Mouse (Mus musculus) heart, embryonic 14.5 days (tissue): ENCODE data around the gene Fgg. TPM values are rescaled to one million over a fixed set of nuclear protein-coding genes. Genes with fewer than 3 reads are reported as not detected.

Experiments used
- ATAC-seq: fragments of 200-750 bp; cut with Nextera tagmentation; 2 replicates; pipeline ENCODE4 v1.8.0; 2017; ENCODE audit warnings: low read depth, moderate TSS enrichment; ENCODE audit not compliant: insufficient number of reproducible peaks, insufficient read depth, low FRiP score
- H3K27ac ChIP-seq, 2 experiments: fragments of 200-500 bp in 1 of 2; fragments of 300-500 bp in 1 of 2; sonication (generic) in 1 of 2; replicated peaks in 1 of 2; 2 replicates each; pipeline ENCODE4 v1.5.1; 2012 to 2014; ENCODE audit warnings: low read depth in 2 of 2, low read length in 2 of 2, control low read depth in 1 of 2, mild to moderate bottlenecking in 1 of 2, mixed read lengths in 1 of 2; ENCODE audit not compliant: control insufficient read depth in 1 of 2, insufficient read depth in 1 of 2
- H3K27me3 ChIP-seq: fragments of 300-500 bp; sonication (generic); 2 replicates; pipeline ENCODE4 v1.6.1; 2014; ENCODE audit warnings: mild to moderate bottlenecking, low read length, control low read depth; ENCODE audit not compliant: control insufficient read depth, insufficient read depth
- H3K36me3 ChIP-seq: fragments of 300-500 bp; sonication (generic); 2 replicates; pipeline ENCODE4 v1.6.1; 2014; ENCODE audit warnings: mild to moderate bottlenecking, control low read depth, low read length, mixed read lengths; ENCODE audit not compliant: control insufficient read depth, insufficient read depth
- H3K4me1 ChIP-seq, 2 experiments: fragments of 200-500 bp in 1 of 2; fragments of 300-500 bp in 1 of 2; sonication (generic) in 1 of 2; 2 replicates each; pipeline ENCODE4 v1.6.1; 2012 to 2014; ENCODE audit warnings: low read length in 2 of 2, control low read depth in 1 of 2, mixed read lengths in 1 of 2; ENCODE audit not compliant: control insufficient read depth in 2 of 2, insufficient read depth in 2 of 2
- H3K4me2 ChIP-seq: fragments of 300-500 bp; sonication (generic); 2 replicates; pipeline ENCODE4 v1.6.1; 2014; ENCODE audit warnings: mild to moderate bottlenecking, low read length
- H3K4me3 ChIP-seq, 2 experiments: fragments of 200-500 bp in 1 of 2; fragments of 300-500 bp in 1 of 2; sonication (generic) in 1 of 2; 2 replicates each; pipeline ENCODE4 v1.5.1; 2012 to 2014; ENCODE audit warnings: low read length in 2 of 2, mild to moderate bottlenecking in 2 of 2, control low read depth in 1 of 2, low read depth in 1 of 2, moderate library complexity in 1 of 2; ENCODE audit not compliant: control insufficient read depth in 1 of 2, insufficient read depth in 1 of 2
- H3K9ac ChIP-seq: fragments of 300-500 bp; sonication (generic); 2 replicates; pipeline ENCODE4 v1.6.1; 2014; ENCODE audit warnings: mild to moderate bottlenecking, low read length
- H3K9me3 ChIP-seq: fragments of 300-500 bp; sonication (generic); 2 replicates; pipeline ENCODE4 v1.6.1; 2016; ENCODE audit warnings: low read length, control low read depth; ENCODE audit not compliant: control insufficient read depth
- WGBS: fragments of 180-500 bp; shearing (Covaris S2); extraction: QIAGEN DNeasy Blood & Tissue Kit; methylation state at CpG from one replicate; pipeline ENCODE4 v1.1.7; 2014; 5-methylcytosine and 5-hydroxymethylcytosine counted together
- polyA plus RNA-seq: library from polyadenylated mRNA; unstranded; fragments of >200 nt; fragmentation: Nextera tagmentation; extraction: Ambion mirVana; gene quantifications from 2 replicates; pipeline ENCODE4 v1.2.1, GENCODE M21; 2014

Gene Fgg
- polyA plus RNA-seq, 1 experiment from 2014 or later = not detected

GRCm38 (mm10) chr3:83011565-83011964 is 4.0 kb downstream of the Fgg start:
- 83% methylated on average over 4 of the region's 4 CpGs for WGBS
- Histone ChIP-seq H3K9ac (no peak overlapping the region), H3K36me3 (no peaks in the 10 kb centered on the region), H3K9me3 (no peaks in the 10 kb centered on the region), H3K27ac (no peak overlapping the region), H3K27me3 (no peaks in the 10 kb centered on the region), H3K4me3 (no peak overlapping the region), H3K4me1 (no peaks in the 10 kb centered on the region), H3K4me2 (no peak overlapping the region)
- no peak for ATAC-seq

DNA sequence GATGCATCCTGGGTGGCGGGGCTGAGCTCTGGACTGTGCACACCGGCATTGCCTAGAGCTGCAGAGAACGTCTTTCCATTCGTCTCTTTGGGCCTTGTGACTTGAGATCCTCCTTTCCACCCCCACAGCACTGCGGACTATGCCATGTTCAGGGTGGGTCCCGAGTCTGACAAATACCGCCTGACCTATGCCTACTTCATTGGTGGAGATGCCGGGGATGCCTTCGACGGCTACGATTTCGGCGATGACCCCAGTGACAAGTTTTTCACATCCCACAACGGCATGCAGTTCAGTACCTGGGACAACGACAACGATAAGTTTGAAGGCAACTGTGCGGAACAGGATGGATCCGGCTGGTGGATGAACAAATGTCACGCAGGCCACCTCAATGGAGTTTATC is 5.1 kb downstream of the Fgg start:
- Histone ChIP-seq H3K27me3 (no peaks in the 10 kb centered on the region), H3K27ac (no peak overlapping the region), H3K4me3 (no peak overlapping the region), H3K9me3 (no peaks in the 10 kb centered on the region), H3K9ac (no peak overlapping the region), H3K4me1 (no peaks in the 10 kb centered on the region), H3K36me3 (no peaks in the 10 kb centered on the region), H3K4me2 (no peak overlapping the region)
- ATAC-seq = no peak
- 86% methylated on average over 19 of the region's 19 CpGs for WGBS

- 83% methylated on average over 10 of the region's 10 CpGs for WGBS
- no peak overlapping the region for H3K27ac ChIP-seq
- no peak overlapping the region for H3K9ac ChIP-seq
- no peak overlapping the region for H3K4me2 ChIP-seq
- H3K9me3 ChIP-seq = no peaks in the 10 kb centered on the region
- ATAC-seq = no peak
- no peak overlapping the region for H3K4me3 ChIP-seq
- H3K36me3 ChIP-seq = no peaks in the 10 kb centered on the region
- no peaks in the 10 kb centered on the region for H3K4me1 ChIP-seq
- no peaks in the 10 kb centered on the region for H3K27me3 ChIP-seq
Measured at GRCm38 (mm10) chr3:83013951-83014350, 6.4 kb downstream of the Fgg start.

GRCm38 (mm10) chr3:83016236-83016635 is 8.7 kb downstream of the Fgg start:
- no peaks in the 10 kb centered on the region for H3K27me3 ChIP-seq

GRCm38 (mm10) chr3:83020387-83020786 is 12.9 kb downstream of the Fgg start:
- no peaks in the 10 kb centered on the region for H3K9me3 ChIP-seq
- no peak overlapping the region for H3K4me2 ChIP-seq
- H3K27ac ChIP-seq = no peak overlapping the region
- no peak for ATAC-seq
- H3K36me3 ChIP-seq = no peaks in the 10 kb centered on the region
- no peak overlapping the region for H3K9ac ChIP-seq
- H3K4me3 ChIP-seq = no peak overlapping the region
- H3K27me3 ChIP-seq = no peaks in the 10 kb centered on the region
- no peaks in the 10 kb centered on the region for H3K4me1 ChIP-seq
- 83% methylated on average over 2 of the region's 2 CpGs for WGBS

More at GRCm38 (mm10) chr3:83016236-83016635, 8.7 kb downstream of the Fgg start:
- H3K4me1 ChIP-seq = no peaks in the 10 kb centered on the region
- no peak overlapping the region for H3K27ac ChIP-seq
- no peak overlapping the region for H3K4me3 ChIP-seq
- no peaks in the 10 kb centered on the region for H3K9me3 ChIP-seq
- H3K9ac ChIP-seq = no peak overlapping the region
- no peaks in the 10 kb centered on the region for H3K36me3 ChIP-seq
- WGBS = 67% methylated on average over 1 of the region's 1 CpGs
- no peak overlapping the region for H3K4me2 ChIP-seq
- no peak for ATAC-seq

- ATAC-seq = no peak
- no peak overlapping the region for H3K4me2 ChIP-seq
- H3K9ac ChIP-seq = no peak overlapping the region
- H3K36me3 ChIP-seq = no peaks in the 10 kb centered on the region
- 78% methylated on average over 5 of the region's 5 CpGs for WGBS
- no peaks in the 10 kb centered on the region for H3K4me1 ChIP-seq
- H3K27me3 ChIP-seq = no peaks in the 10 kb centered on the region
- no peak overlapping the region for H3K4me3 ChIP-seq
- H3K27ac ChIP-seq = no peak overlapping the region
- H3K9me3 ChIP-seq = no peaks in the 10 kb centered on the region
Measured at GRCm38 (mm10) chr3:83021176-83021575, 13.7 kb downstream of the Fgg start.

GRCm38 (mm10) chr3:83025036-83025435 is 17.5 kb downstream of the Fgg start:
- H3K36me3 ChIP-seq = no peaks in the 10 kb centered on the region
- ATAC-seq = no peak
- H3K4me2 ChIP-seq = no peak overlapping the region
- H3K4me1 ChIP-seq = no peaks in the 10 kb centered on the region
- H3K27ac ChIP-seq = no peak overlapping the region
- no peak overlapping the region for H3K9ac ChIP-seq
- H3K27me3 ChIP-seq = no peaks in the 10 kb centered on the region
- 79% methylated on average over 6 of the region's 6 CpGs for WGBS
- no peaks in the 10 kb centered on the region for H3K9me3 ChIP-seq
- no peak overlapping the region for H3K4me3 ChIP-seq

DNA sequence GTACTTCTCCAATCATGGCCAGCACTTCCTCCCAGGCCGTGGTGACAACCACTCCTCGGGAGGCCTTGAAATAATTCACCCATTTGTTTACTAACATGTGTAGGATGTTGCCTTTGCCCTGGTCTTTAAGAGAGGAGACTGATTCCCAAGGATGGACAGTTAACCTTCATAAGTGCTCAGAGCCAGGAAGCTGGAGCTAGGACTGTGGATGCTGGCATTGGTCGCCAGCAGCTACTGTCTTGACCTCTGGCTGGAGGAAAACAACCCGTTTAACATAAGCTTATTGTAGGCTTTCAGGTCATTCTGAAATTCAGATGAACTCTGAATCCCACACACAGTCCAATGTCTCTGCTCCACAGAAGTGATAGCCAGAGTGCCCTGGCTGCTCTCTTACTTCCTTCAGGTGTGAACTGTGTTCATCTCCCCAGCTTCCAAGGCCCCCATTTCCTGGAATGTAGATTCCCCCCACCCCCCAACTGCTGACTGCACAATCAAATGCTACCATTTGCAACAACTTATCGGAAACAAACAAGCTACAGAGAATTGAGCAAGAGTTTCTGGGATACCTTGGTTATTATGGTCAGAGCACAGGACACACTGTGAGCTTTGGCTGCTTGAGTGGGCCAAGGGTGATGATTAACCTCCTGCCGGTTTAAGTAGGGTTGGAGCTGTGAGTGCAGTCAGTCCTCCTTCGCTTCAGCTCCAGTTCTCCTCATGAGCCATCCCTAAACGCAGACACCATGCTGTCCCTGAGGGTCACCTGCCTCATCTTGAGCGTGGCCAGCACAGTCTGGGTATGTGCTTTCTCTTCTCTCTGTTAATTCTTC is 18.2 kb downstream of the Fgg start, which contains the start of gene Fga:
TSS of gene Fga (plus strand) at position 602 of the 827 bp plus-strand sequence.
- ATAC-seq = no peak
- Histone ChIP-seq H3K27me3 (no peaks in the 10 kb centered on the region), H3K27ac (no peak within 1 kb of the TSS), H3K4me2 (no peak within 1 kb of the TSS), H3K36me3 (no peaks in the 10 kb centered on the region), H3K9ac (no peak within 1 kb of the TSS), H3K9me3 (no peaks in the 10 kb centered on the region), H3K4me1 (no peaks in the 10 kb centered on the region), H3K4me3 (no peak within 1 kb of the TSS)
- 73% methylated on average over 9 of the region's 9 CpGs for WGBS
